Mouse (Mus musculus) heart, embryonic 12.5 days (tissue): ENCODE results near the gene Lrp11. TPM values are rescaled to one million over a fixed set of nuclear protein-coding genes. Genes with fewer than 3 reads are reported as not detected.
A peak's percentile ranks its signal among the peaks of the same experiment; 100 is the strongest.

Source experiments
- ATAC-seq: fragments of 200-750 bp; cut with Nextera tagmentation; 2 replicates; pipeline ENCODE4 v1.8.0; 2017; ENCODE audit warnings: moderate TSS enrichment, moderate library complexity; ENCODE audit not compliant: insufficient number of reproducible peaks, low FRiP score
- H3K27ac ChIP-seq: fragments of 300-500 bp; sonication (generic); 2 replicates; pipeline ENCODE4 v1.5.1; 2016; ENCODE audit warnings: mild to moderate bottlenecking, moderate library complexity; ENCODE audit not compliant: poor library complexity, severe bottlenecking
- H3K27me3 ChIP-seq: fragments of 300-500 bp; sonication (generic); replicated peaks from 2 replicates; pipeline ENCODE4 v1.6.1; 2016; ENCODE audit warnings: mild to moderate bottlenecking, moderate library complexity
- H3K36me3 ChIP-seq: fragments of 300-500 bp; sonication (generic); 2 replicates; pipeline ENCODE4 v1.6.1; 2016; ENCODE audit warnings: mild to moderate bottlenecking, moderate library complexity
- H3K4me1 ChIP-seq: fragments of 300-500 bp; sonication (generic); replicated peaks from 2 replicates; pipeline ENCODE4 v1.6.1; 2016; ENCODE audit warnings: mild to moderate bottlenecking
- H3K4me2 ChIP-seq: fragments of 300-500 bp; sonication (generic); 2 replicates; pipeline ENCODE4 v1.6.1; 2016; ENCODE audit warnings: mild to moderate bottlenecking, moderate library complexity
- H3K4me3 ChIP-seq: fragments of 300-500 bp; sonication (generic); 2 replicates; pipeline ENCODE4 v1.5.1; 2016; ENCODE audit warnings: mild to moderate bottlenecking
- H3K9ac ChIP-seq: fragments of 300-500 bp; sonication (generic); 2 replicates; pipeline ENCODE4 v1.6.1; 2016; ENCODE audit warnings: mild to moderate bottlenecking, moderate library complexity
- H3K9me3 ChIP-seq: fragments of 300-500 bp; sonication (generic); replicated peaks from 2 replicates; pipeline ENCODE4 v1.6.1; 2016; ENCODE audit warnings: mild to moderate bottlenecking, moderate library complexity
- WGBS: fragments of 180-500 bp; shearing (Covaris S2); methylation state at CpG from one replicate; pipeline ENCODE4 v1.1.7; 2016; 5-methylcytosine and 5-hydroxymethylcytosine counted together
- polyA plus RNA-seq: library from polyadenylated mRNA; unstranded; fragments of >200 nt; fragmentation: Nextera tagmentation; extraction: Ambion mirVana; gene quantifications from 2 replicates; pipeline ENCODE4 v1.2.1, GENCODE M21; 2016

Gene Lrp11
- polyA plus RNA-seq, 1 experiment from 2014 or later: 3.9 TPM

GRCm38 (mm10) chr10:7664027-7664526 is 74.5 kb downstream of the Lrp11 start:
- ATAC-seq: no peak
- Histone ChIP-seq H3K4me3 (peak overlapping the region; percentile 72), H3K36me3 (no peaks in the 10 kb centered on the region), H3K4me2 (peak overlapping the region; percentile 86), H3K4me1 (peaks cover 14% of the 10 kb centered on the region), H3K9me3 (no peaks in the 10 kb centered on the region), H3K9ac (peak overlapping the region; percentile 86), H3K27me3 (no peaks in the 10 kb centered on the region), H3K27ac (no peak overlapping the region; the same call in 1 of the 2 replicates)
- WGBS: 49% methylated on average over 6 of the region's 6 CpGs

- Histone ChIP-seq H3K36me3 (peaks cover 6% of the 10 kb centered on the region), H3K9me3 (no peaks in the 10 kb centered on the region), H3K4me1 (peaks cover 14% of the 10 kb centered on the region), H3K27ac (no peak overlapping the region), H3K27me3 (no peaks in the 10 kb centered on the region), H3K4me2 (no peak overlapping the region), H3K9ac (no peak overlapping the region), H3K4me3 (no peak overlapping the region)
- 86% methylated on average over 1 of the region's 1 CpGs for WGBS
- no peak for ATAC-seq
Observed at GRCm38 (mm10) chr10:7664889-7665288, 75.3 kb downstream of the Lrp11 start.

- WGBS: under 1% methylated on average over 24 of the region's 24 CpGs
- Histone ChIP-seq H3K36me3 (peaks cover 25% of the 10 kb centered on the region), H3K9me3 (no peaks in the 10 kb centered on the region), H3K4me1 (peaks cover 14% of the 10 kb centered on the region), H3K27me3 (no peaks in the 10 kb centered on the region), H3K4me2 (peak within 1 kb of the TSS; percentile 89), H3K27ac (peak within 1 kb of the TSS; percentile 63; the same call in 1 of the 2 replicates), H3K9ac (peak within 1 kb of the TSS; percentile 82), H3K4me3 (peak within 1 kb of the TSS; percentile 75)
- ATAC-seq: peak; percentile 86
Observed at GRCm38 (mm10) chr10:7667342-7667802, 77.8 kb downstream of the Lrp11 start, which contains the start of gene Nup43. Nup43 (plus strand) TSS chr10:7667503.

- no peak for ATAC-seq
- H3K4me1 ChIP-seq: 0 out of 2 replicates have a peak, but pooled peaks cover 5% of the 10 kb centered on the region
- H3K27ac ChIP-seq: no peak overlapping the region
- WGBS: 55% methylated on average over 1 of the region's 1 CpGs
- no peak overlapping the region for H3K9ac ChIP-seq
- no peak overlapping the region for H3K4me2 ChIP-seq
- no peaks in the 10 kb centered on the region for H3K9me3 ChIP-seq
- no peak overlapping the region for H3K4me3 ChIP-seq
- H3K36me3 ChIP-seq: peaks cover 65% of the 10 kb centered on the region
- H3K27me3 ChIP-seq: no peaks in the 10 kb centered on the region
Observed at GRCm38 (mm10) chr10:7673673-7674072, 84.1 kb downstream of the Lrp11 start.

Other genes with a start within 250 kb of the Lrp11 start
- 9.7 and 11.5 TPM in 2 replicates for gene Ulbp1, start 116.2 kb upstream of the Lrp11 start, polyA plus RNA-seq
- 34.5 and 39.7 TPM in 2 replicates for gene Nup43, start 77.7 kb downstream of the Lrp11 start, polyA plus RNA-seq
- 131 and 134 TPM in 2 replicates for gene Pcmt1, start 91.3 kb downstream of the Lrp11 start, polyA plus RNA-seq
- 5.5 and 5.8 TPM in 2 replicates for gene Lats1, start 91.4 kb downstream of the Lrp11 start, polyA plus RNA-seq
- 33.4 and 37.0 TPM in 2 replicates for gene Katna1, start 136.2 kb downstream of the Lrp11 start, polyA plus RNA-seq
- gene Ginm1, start 203.0 kb downstream of the Lrp11 start, polyA plus RNA-seq: 78.5 and 80.5 TPM in 2 replicates
- gene Ppil4, start 203.1 kb downstream of the Lrp11 start, polyA plus RNA-seq: 31.3 and 33.0 TPM in 2 replicates
- 0.15 and 0.22 TPM in 2 replicates for gene Zc3h12d, start 242.7 kb downstream of the Lrp11 start, polyA plus RNA-seq